Mouse (Mus musculus) brain, embryonic 14.5 days (tissue): ENCODE data around the gene Kcnj3. TPM values are rescaled to one million over a fixed set of nuclear protein-coding genes. Genes with fewer than 3 reads are reported as not detected.
"Not testable (repeated sequence)": the region's sequence is repeated elsewhere in the genome, so short reads cannot be mapped to it uniquely, and the experiment has no call there.

Experiments
- DNase-seq: peaks from one replicate; pipeline ENCODE4 v3.0.0-alpha.2; 2011; ENCODE audit warnings: low read depth
- CTCF ChIP-seq: fragments of 200-500 bp; IDR thresholded peaks from 2 replicates; pipeline ENCODE4 v1.5.1; 2012; ENCODE audit warnings: inconsistent platforms, mild to moderate bottlenecking, moderate library complexity, borderline replicate concordance; ENCODE audit not compliant: insufficient read depth, insufficient read length; ENCODE audit errors: extremely low read depth
- POLR2A ChIP-seq: fragments of 200-500 bp; IDR thresholded peaks from 2 replicates; pipeline ENCODE4 v1.6.1; 2012; ENCODE audit warnings: mild to moderate bottlenecking, inconsistent platforms, borderline replicate concordance; ENCODE audit not compliant: poor library complexity, insufficient read depth, insufficient read length, severe bottlenecking; ENCODE audit errors: extremely low read depth
- polyA plus RNA-seq: library from polyadenylated mRNA; depleted of rRNA; stranded (reverse); fragments of >200 nt; gene quantifications from 2 replicates; pipeline ENCODE4 v1.2.3, GENCODE M21; 2012

Kcnj3 gene
- polyA plus RNA-seq, 1 experiment = 8.6 TPM

- peak; percentile 69 for DNase-seq
- TF ChIP-seq CTCF (no peak), POLR2A (no peak)
Measured at GRCm38 (mm10) chr2:55450774-55451173, 15.0 kb downstream of the Kcnj3 start.

DNA sequence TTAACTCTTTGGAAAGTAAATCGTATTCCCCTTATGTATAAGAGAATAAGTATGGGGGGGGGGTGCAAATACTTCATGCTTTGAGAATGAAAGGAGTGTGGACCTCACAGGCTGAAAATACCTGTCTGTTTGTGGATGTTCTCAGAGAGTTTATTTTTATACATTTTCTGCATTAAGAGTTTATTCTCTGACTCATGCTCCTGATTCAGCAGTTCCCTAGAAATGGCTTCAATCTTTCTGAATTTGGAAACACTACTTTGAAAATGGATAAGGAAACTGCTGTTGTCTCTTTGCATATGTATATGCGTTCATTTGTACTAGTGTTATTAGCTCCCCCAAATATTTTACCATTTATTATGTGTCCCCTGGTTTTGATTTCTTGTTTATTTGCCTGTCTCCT is 23.4 kb downstream of the Kcnj3 start:
- TF ChIP-seq CTCF (no peak), POLR2A (no peak)
- DNase-seq = no peak

GRCm38 (mm10) chr2:55469141-55469540 is 33.4 kb downstream of the Kcnj3 start:
- TF ChIP-seq POLR2A (no peak), CTCF (no peak)

DNA sequence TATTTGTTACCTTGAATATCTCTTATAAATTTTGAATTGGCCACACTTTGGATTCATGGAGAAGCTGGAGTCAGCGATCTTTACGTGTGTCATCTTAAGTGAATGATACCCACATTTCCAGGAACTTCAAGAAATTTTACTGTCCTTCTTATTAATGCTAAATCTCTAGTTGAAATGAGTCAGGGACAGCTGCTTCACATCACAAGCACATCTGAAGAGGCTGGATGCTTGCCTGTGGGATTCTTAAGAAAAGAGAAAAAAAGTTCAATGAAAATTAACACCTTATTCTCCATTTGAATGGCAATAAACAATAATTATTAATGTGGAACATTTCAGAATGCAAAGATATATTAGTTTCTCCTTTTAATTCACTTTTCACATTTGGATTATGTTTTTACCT is 34.2 kb downstream of the Kcnj3 start:
- TF ChIP-seq POLR2A (no peak), CTCF (no peak)
- DNase-seq = no peak

More at GRCm38 (mm10) chr2:55469141-55469540, 33.4 kb downstream of the Kcnj3 start:
- peak; percentile 81 for DNase-seq

- DNase-seq = peak; percentile 39
- no peak for TF ChIP-seq POLR2A
- TF ChIP-seq CTCF = no peak
Measured at GRCm38 (mm10) chr2:55479511-55479910, 43.7 kb downstream of the Kcnj3 start.

- TF ChIP-seq CTCF (no peak), POLR2A (no peak)
- DNase-seq = peak; percentile 92
Measured at GRCm38 (mm10) chr2:55479933-55480601, 44.3 kb downstream of the Kcnj3 start.

DNA sequence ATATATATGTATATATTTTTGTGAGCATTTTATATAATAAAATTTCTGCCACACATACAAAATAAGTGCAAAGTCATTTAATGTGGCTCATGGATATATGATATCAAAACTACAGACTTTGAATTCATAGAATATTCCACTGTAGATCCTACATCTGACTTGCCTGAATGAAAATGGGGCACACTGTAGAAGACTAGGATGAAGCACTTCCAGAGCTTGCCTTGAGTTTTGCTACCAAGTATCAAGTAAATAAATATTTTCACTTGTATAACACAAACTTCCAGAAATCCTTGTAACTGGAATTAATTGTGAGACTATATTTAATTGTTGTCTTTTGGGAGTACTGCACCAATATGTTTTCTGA is 44.8 kb downstream of the Kcnj3 start:
- no peak for TF ChIP-seq POLR2A
- TF ChIP-seq CTCF = no peak
- DNase-seq = no peak

GRCm38 (mm10) chr2:55485500-55486129 is 49.8 kb downstream of the Kcnj3 start:
- not testable (repeated sequence) for DNase-seq

DNA sequence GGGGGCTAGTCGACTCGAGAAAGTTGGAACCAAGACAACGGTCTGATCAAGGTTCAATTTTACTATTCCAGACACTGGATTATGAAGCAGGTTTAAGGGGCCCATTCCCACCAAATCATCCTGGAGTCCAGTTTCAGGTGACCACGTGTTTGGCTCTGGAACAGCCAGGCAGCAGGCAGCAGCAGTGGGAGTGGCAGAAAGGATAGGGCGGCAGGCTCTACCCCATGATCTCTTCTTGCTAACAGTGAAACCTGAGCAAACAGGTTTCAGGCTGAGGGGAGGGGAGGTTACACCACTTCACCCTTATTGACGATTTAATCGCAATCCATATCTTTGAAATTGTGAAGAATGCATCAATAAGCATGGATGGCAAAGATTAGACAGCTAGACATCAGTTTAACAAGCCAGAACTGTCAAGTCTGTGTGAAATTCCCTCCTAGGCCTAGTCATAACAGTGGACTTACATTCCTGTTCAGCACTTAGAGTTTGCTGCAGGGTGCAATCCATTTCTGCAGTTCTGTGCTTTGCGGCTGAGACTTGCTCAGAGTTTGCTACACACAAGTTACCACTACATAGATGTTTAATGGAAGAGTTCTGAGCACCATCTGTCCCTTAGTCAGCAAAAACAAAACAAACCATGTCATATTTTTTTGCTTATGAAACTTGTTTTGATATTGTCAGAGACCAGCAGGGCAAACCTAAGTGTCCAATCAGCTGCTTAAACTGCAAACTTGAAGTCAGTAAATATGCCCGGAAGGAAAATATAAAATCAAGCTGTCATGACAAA is 67.8 kb downstream of the Kcnj3 start:
- TF ChIP-seq CTCF (no peak), POLR2A (no peak)
- no peak for DNase-seq

DNA sequence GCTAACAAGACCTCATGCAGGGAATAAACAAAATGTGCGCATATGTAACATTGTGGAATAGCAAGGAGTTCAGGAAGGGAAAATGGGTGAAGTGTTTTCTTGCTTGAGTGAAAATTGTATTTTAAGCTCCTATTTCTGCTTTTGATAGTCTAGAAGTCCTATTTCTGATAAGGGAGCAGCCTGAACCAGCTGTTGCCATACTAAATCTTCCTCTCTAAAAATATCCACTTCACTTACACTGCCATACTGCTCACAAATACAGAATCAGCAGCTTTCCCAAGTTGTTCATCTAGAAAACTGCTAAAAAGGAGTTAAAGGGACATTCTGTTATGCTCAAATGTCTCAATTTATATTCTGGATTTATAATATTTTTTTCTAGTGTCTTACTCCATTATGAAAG is 69.9 kb downstream of the Kcnj3 start:
- no peak for DNase-seq
- TF ChIP-seq CTCF (no peak), POLR2A (no peak)

DNA sequence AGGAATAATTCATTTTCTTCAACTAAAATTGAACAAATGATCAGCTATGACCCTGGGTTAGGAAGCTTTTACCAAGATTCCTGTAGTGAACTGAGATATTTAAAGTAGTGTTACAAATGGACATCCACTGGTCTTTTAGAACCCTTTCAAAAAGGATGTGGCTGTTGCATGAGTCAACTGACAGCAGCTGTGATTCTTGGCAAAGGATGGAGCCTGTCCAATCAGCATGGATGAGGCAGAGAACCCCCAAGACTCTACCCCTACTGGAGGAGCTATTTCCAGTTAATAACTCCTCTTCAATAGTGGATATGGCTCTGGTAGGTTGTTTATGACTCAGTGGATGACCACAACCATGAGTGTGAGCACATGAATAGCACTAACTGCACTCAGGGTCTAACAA is 81.5 kb downstream of the Kcnj3 start:
- no peak for DNase-seq
- TF ChIP-seq CTCF (no peak), POLR2A (no peak)
